Mouse (Mus musculus): ENCODE measurements around the gene Nav2.

The Nav2 gene

DNA sequence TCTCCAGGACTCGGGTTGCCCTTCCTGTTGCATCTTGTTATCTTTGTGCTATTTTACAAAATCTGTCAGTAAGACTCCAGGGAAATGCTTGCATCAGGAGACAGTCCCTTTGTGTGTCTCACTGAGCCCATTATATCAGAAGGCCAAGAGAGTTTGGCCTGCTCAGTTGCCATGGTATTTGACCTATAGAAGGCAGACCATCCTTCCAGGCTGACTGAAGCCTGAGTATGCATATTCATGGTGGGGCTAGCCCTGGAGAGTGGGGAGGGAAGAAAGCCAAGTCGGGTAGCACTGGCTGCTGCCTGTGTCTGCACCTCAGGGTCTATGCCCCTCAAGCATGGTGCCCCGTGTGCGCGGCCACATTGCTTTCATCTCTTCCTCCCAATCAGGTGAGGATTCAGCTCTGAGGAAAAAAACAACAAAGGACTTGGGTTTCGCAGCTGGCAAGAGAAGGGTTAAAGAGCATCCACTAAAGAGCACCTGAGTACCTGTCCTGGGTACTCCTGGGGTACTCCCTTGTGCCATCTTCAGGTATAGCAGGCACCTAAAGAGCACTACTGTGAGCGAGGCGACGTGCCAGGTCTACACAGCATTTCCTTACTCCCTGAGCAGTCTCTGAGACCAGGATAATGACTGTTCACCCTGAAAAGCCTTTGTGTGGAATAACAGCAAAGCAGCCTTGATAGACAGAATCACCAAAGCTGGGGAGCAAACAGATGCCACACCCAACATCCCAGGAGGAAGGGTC lies 144.5 kb downstream of the Nav2 start:
- DNase-seq (ENCODE audit: low spot score in 2 of 2): no peak

DNA sequence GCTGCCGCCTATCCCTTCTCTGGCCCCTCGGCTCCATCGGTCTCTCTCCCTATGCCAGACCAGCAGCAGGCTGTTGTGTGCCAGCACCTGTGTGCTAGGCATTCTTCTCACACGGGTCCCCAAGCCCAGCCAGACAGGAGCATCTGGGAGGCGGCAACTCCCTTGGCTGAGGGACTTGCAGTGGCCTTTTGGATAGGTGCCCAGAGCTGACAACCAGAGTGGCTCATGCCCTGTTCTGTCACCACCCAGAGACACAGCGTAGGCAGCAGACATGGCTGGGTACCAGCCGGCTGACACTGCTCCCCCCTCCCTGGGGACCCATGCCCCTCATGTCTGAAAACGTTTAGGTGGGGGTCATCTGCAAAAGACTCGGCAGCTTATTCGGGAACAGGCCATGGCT lies 146.8 kb downstream of the Nav2 start:
- no peak for DNase-seq (ENCODE audit: low spot score in 2 of 2)

DNA sequence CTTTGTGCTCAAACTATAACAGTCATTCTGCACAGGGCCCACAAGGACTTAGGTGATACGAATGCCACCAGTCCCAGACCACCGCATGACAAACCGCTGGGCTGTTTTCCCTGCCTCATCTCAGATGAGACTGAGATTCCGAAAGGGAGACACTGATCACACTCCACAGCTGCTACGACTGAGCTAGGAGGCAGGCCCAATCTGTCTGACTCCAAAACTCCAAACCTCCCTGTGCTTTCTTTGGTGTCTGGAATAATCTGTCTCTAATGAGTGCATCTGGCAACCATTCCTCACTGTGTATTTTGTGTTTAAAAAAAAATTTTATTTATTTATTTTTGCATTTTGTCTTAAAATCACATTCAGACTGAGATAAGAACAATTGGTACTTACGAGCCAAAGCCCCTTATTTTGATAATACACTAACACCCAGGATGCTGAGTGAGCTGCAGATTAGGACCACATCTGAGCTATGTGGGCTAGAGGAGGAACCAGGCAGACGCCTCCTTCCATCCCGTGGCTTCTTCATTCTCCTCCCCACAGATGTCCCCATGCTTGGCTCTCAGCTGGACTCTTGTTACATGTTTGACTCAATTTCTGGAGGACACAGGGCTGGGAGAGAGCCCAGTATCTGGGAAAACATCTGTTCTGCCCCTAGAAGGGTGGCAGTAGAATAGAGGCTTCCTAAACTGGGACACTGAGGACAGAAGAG lies 149.9 kb downstream of the Nav2 start:
- DNase-seq (ENCODE audit: low spot score in 2 of 2): no peak

DNA sequence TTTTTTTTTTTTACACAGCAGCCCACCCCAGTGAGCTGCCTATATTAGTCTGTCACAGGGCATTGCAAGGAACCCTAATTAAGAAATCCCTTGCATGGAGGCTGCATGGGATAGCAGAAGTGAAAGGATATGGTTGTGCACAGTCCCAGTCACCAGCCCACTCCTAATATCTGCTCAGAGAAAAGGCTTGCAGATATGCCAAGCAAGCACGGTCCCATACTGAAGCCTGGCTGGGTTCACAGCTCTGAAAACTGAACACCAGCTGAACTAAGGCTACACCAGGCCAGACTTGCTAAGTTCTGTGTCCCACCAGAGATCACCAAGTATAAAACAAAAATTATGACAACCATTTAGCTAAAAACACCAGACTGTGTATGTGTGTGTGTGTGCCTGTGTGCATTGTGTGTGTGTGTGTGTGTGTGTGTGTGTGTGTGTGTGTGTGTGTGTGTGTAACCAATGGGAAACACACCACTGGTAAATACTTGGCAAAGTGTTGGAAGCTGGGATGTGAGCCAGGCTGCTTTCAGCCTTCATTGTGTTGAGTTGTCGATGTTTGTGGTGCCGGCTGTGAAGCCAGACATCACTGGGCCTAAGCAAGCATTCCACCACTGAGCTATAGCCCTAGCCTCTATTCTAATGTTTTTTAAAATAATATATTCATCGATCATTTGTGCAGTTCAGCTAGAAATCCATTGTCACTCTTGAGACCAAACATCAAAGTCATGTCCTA lies 156.4 kb downstream of the Nav2 start:
- DNase-seq (ENCODE audit: low spot score in 2 of 2): no peak

DNA sequence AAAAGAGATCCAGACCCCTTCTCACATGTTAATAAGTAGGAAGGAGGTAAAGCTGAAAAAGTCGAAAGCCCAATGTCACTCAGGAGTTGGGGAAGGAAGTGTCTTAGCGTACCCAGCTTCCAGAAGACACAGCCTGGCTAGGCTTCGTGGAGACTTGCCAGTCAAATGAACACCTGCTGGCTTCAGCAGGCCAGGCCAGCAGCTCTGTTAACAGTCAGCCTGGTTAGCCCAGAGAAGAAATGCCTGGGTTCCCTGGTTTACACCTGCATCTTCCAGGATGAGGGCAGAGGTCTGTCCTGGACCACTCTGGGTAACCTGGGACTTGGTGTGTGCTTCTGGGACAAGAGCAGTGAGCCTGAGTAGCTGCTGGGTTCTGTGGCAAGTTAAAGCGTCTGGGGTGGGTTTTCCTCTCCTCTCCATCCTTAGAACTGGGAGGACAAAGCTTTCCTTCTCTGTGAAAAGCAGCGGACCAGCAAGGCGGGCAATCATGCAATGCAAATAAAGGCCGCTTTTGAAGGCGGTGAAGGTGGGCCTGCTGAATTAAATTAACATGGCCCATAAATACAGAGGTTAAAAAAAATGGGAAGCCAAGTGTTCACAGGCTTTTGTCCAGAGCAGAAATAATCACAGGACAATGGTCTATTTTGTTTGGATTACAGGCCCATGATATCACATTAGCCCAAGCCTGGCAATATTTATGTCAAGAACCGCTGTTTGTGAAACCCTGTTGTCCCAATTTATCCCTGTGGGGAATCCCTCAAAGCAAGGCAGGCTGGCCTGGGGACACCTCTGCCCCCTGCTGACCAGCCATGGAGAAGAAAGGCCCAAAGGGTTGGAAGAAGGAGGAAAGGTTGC lies 157.3 kb downstream of the Nav2 start:
- DNase-seq (ENCODE audit: low spot score in 2 of 2): peak in 1 of 2 experiments; percentile 24

DNA sequence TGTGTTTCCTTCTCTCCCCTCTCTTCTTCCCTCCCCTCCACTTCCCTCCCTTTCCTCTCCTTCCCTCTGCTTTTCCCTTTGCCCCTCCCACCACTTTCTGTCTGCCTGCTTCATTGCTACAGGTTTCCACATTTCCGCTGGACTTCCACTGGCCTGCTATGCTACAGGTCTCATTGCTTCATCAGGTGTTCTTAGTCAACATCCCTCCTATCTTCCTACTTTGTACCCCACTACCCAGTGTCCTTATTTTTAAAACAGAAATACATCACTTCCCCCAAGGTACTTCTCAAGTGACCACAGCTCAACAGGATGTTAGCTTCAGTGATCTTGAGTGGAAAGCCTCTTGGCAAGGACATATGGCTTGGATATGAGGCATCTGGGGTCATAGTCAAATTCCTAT lies 158.3 kb downstream of the Nav2 start:
- no peak for DNase-seq (ENCODE audit: low spot score in 2 of 2)

DNA sequence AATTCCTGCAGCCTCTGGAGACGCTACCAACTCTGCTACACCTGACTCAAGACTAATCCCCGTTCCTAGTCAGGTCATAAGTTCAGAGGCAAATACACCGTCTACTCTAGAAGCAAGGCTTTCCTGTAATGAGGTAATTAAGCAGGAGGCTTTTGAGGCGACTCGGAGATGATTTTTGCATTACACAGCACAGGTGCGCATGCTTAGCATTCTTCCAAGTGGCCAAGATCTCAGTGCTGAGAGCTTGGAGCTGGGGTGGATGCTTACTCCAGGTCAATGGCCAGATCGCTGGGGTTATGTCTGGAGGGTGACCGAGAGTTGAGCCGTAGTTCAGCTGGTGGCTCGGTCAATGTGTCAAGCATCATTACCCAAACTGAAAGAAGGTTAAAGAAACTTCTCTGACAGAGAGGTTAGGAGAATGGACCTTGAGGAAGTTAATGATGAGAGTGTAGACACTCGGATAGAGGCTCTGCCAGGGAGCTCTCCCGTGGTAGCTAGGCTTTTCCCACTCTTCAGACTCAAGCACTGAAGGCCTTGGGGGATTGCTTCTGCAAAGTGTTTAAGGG lies 161.0 kb downstream of the Nav2 start:
- DNase-seq (ENCODE audit: low spot score in 2 of 2): no peak

DNA sequence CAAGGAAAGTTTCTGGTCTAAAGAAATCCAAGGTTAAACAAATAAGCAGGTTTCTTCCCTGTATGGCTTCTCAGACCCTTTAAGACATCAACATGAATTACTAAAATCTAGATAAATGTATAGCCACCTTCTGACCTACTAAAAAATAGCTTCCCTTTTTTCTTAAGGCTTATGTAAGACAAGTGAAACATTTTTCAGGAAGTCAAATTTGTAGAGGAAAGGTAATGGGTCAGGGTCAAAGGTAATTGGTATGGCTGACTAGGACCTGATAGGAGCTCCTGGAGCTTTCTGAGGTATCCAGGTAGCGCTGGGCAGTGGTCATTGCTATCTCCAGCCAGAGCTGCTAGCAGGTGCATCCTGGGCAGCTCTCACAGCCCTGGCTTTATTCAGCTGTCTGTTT lies 162.1 kb downstream of the Nav2 start:
- DNase-seq (ENCODE audit: low spot score in 2 of 2): no peak

DNA sequence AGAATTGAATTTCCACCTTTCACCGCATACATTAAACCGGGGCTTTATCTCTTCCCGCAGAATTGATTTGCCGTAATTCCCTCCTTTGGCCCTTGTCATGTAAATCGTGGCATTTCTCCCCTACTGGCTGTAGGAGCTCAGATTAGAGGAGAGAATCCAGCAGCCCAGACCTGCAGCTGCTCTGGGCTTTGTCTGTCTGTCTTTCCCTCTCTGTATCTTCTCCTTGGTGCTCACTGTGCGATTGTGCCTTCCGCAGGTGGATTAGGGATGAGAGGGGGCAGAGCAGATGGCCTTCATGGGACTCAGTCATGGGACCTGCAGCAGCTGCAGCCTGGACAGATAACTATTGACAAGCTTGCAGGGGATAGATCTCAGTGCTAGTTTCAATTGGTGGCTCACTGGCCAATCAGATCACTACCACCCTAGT lies 162.6 kb downstream of the Nav2 start:
- no peak for DNase-seq (ENCODE audit: low spot score in 2 of 2)

DNA sequence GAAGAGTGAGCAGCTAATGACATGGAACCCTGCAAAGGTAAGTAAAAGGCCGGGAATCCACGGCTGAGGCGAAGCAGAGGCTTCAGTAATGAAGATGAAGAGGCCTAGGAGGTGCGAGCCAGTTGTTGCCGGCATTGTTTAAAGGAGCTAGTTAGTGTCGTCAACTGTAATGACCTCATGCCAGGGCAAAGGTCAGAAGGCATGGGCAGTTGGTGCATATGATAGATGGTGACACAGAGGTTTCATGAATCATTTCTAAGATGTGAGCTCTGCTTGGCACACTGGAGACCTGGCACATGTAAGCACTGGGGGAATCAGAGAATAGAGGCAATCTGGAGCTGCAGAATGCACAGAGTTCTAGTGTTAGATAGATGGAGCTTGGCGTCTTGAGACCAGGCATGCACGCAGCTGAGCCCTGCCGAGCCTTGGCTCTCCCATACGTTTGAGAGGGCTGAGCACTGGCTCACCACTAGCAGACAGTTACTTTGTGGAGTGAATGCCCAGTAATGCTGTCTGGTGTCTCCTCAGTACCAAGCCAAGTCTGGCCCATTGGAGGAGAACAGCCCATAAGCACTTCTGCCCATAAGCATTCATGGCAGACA lies 166.9 kb downstream of the Nav2 start:
- DNase-seq (ENCODE audit: low spot score in 2 of 2): no peak

DNA sequence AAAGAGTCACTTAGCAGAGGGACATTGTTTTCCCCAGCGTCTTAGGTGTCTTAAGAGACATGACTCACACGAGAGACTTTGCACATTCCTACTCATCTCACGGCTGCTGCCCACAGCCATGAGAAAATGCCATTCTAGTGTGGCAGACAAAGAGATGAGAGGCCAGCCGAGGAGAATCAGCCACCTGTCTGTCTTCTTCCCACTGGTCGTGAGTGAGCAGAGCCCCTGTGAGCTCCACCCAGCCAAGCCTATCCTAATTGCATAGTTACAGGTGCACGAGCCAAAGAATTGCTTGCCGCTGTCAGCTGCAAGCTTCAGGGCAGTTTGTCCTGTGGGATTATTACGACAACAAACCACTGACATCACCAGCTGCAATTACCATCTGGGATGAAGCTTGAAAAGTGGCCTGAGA lies 167.8 kb downstream of the Nav2 start:
- DNase-seq (ENCODE audit: low spot score in 2 of 2): no peak

DNA sequence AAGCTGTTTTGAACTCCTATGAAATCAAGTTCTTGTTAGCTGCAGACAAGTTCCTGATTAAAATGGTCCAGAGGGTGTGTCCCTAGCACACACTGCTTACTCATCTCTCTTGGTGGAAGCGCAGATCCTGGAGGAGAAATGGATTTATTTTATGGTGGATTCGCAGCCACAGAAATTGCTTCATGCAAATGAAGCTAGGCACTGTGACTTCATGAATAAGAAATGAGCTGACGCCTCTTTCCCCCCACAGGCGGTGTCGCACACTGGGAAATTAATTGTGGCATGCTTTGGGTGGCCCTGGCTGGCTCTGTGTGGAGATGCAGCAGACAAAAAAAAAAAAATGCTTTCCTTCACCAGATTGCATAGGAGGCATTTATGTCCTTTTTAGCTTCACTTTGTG lies 170.4 kb downstream of the Nav2 start:
- no peak for DNase-seq (ENCODE audit: low spot score in 2 of 2)

DNA sequence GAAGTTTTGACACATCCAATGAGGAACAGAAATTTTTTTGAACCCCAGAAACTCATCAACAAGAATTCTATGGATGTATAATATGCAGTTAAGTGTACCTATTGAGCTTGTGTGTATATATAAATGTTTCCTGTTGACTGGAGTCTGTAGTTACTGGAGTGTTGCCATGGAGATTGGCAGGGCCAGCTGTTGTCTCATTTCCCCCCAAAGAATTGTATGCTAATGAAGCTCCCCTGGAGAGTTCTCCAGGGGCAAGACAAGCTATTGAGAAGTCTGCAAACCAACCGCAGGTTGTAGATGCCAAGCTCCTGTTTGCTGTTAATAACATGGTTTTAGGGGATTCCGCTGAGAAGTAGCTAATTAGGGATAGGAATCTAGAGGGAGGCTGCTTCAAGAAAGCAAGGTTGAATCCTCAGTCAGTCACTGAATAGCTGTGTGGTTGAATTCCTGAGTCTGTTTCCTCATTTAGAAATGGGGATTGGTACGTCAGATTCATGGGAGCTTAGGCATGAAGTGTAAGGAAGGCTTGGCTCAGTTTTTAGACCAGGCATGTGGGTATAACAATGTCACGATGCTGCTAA lies 174.2 kb downstream of the Nav2 start:
- no peak for DNase-seq (ENCODE audit: low spot score in 2 of 2)

DNA sequence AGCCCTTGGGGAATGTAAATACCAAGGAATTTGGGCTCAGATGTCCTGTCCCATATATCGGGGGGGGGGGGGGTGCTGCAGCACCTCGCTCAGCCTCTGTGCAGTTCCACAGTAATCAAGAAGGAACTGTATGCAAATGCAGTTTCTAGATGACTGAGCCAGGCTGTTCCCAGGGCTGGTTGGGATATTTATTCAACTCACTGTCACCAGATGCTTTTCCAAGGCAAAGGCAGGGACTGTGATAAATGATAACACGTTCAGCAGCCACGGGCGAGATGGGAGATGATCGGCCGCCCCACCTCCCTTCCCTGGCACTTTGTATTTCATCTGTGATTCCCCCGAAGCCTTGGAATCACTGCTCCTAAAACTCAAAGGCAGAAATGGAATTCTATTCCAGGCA lies 176.3 kb downstream of the Nav2 start:
- no peak for DNase-seq (ENCODE audit: low spot score in 2 of 2)

DNA sequence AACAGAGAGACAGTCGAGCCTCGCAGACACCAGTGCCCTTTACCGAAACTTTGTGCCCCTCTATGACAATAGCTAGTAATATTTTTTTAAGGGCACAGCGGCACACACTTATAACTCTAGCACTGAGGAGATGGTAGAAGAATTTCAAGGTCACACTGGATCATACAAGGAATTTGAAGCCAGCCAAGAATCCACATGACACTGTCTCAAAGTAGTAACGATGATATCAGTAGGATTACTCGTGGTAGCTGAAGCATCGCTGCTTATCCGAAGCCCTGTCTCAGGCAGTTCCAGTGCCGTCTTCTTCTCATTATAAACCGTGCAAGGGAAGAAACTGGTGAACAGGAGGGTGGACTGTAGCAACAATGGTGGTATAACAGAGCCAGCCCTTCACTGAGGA lies 177.2 kb downstream of the Nav2 start:
- DNase-seq (ENCODE audit: low spot score in 2 of 2): no peak

DNA sequence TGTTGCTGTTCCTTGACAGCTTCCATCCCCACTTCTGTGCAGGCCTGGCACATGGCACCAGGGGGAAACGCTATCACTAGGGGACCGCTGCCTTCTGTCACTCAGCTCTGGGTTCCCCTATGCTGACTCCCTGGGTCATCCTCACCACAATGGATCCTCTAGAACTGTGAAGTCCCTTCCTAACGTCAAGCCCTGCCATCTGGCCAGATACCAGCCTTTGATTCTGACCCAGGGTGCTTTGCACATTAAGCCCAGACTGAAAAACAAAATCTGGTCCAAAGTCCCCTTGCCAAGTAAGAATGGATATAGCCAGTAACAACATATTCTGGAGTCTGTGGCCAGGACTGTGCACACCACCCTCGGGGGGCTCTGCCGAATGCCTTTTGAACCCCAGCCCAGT lies 178.6 kb downstream of the Nav2 start:
- DNase-seq (ENCODE audit: low spot score in 2 of 2): no peak

DNA sequence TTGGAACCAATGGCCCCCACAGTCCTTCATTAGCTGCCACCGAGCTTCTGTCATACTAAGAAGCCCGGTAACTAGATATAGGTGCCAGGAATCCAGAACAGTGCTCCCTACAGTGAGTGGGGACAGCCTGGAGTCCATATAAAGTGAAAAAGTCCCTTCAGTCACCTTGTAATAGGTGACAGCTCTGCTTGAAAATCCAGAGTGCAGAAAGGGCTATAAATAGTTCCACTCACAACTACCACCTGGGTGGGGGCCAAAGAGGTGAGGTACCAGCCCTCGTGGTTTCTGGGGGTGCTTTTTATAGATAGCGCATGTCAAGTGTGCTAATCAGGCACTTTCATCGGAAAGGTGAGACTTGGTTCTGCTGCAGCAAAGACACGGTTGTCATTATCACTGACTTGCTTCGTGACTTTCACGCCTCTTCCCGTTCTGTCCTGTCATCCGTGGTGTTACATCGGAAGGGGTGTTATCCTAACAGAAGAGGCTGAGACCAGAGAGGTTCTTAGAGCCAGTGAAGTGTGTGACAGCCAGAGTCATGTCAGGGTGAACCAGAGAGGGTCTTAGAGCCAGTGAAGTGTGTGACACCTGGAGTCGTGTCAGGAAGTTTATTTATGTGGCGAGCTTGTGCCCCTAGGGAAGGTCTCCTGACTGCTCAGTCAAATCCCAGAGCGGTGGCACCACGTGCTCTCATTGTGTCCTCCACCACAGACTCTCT lies 179.8 kb downstream of the Nav2 start:
- no peak for DNase-seq (ENCODE audit: low spot score in 2 of 2)

DNA sequence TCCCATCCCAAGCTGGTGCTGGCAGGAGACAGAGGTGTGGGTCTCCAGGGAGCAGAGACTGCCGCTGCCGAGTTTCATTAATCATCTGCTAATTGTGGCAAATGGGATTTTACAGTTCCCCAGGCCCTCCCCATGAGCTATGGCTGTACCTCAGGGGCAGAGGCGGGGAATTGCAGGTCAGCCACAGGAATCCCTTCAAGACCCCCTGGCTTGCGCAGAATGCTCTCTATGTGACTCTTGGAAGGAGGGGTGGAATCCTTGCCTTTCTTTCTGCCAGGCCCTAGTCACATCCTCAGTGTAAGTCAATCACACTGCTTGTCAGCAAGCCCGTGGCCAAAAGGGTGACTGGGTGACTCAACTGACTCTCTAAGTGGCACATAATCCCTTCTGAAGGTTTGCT lies 182.9 kb downstream of the Nav2 start:
- DNase-seq (ENCODE audit: low spot score in 2 of 2): no peak

DNA sequence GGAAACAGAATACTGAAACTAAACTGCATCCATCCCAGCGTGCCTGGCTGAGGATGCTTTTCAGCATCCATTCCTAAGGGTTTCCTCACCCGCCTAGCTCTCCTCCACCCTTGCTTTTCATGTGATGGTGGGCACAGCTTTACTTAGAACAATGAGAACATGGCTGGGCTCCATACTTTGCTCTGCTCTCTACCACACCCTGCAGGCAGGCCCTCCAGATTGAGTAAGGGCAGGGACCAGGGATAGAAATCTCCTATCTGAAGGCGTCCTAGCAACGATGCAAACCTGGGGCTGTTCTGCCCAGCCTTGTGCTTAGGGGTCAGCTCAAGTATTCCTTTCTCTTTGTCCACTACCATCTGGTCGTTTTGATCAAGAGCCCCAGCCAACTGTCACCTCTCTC lies 183.4 kb downstream of the Nav2 start:
- DNase-seq (ENCODE audit: low spot score in 2 of 2): no peak

DNA sequence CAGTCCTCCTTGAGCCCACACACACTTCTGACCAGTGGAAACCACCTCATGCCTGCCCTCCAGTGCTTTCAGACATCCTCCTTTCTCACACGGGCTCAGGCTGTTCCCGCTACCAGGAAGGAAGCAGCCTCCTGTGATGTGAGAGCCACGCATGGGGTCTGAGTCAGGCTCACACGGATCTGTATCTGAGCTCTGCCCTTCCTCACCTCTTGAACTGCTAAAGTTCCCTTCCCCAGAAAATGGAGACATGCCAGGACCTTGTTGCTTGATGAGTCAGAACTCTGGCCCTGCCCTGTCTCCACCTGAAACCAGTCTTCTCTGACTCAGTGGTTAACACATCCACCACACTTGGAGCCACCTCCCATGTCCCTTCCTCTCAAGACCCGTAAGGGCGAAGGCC lies 185.1 kb downstream of the Nav2 start:
- DNase-seq (ENCODE audit: low spot score in 2 of 2): peak; percentile 11 to 31

All from urinary bladder, postnatal 36 days (tissue).